Mouse (Mus musculus) C2C12 (cell line): ENCODE data around the gene Gm49387. TPM values are rescaled to one million over a fixed set of nuclear protein-coding genes. Genes with fewer than 3 reads are reported as not detected.

Experiments
- H3K27me3 ChIP-seq: one replicate; pipeline ENCODE4 v1.6.1; 2011; ENCODE audit not compliant: control insufficient read depth, insufficient read depth, insufficient read length
- H3K36me3 ChIP-seq: one replicate; pipeline ENCODE4 v1.6.1; 2011; ENCODE audit not compliant: control insufficient read depth, insufficient read depth
- H3K4me3 ChIP-seq: one replicate; pipeline ENCODE4 v1.5.1; 2011; ENCODE audit warnings: mild to moderate bottlenecking, control low read depth; ENCODE audit not compliant: poor library complexity, insufficient read depth, severe bottlenecking
- H3K79me2 ChIP-seq: one replicate; pipeline ENCODE4 v1.6.1; 2011; ENCODE audit not compliant: control insufficient read depth, insufficient read depth
- H3K79me3 ChIP-seq: one replicate; pipeline ENCODE4 v1.6.1; 2011; ENCODE audit warnings: low read depth, control low read depth
- H3ac ChIP-seq: one replicate; pipeline ENCODE3; 2011; ENCODE audit warnings: low read depth; ENCODE audit not compliant: control insufficient read depth, insufficient read length
- CEBPB ChIP-seq: IDR thresholded peaks from one replicate; pipeline ENCODE4 v1.6.1; 2011; ENCODE audit warnings: low read depth, mild to moderate bottlenecking, control low read depth, moderate library complexity
- CTCF ChIP-seq: IDR thresholded peaks from one replicate; pipeline ENCODE4 v1.5.1; 2011; ENCODE audit not compliant: control insufficient read depth, insufficient read depth, insufficient read length
- FOSL1 ChIP-seq: IDR thresholded peaks from one replicate; pipeline ENCODE4 v1.8.0; 2011; ENCODE audit warnings: mild to moderate bottlenecking, low read length; ENCODE audit not compliant: poor library complexity, insufficient read depth, severe bottlenecking
- MAX ChIP-seq: IDR thresholded peaks from one replicate; pipeline ENCODE4 v1.6.1; 2011; ENCODE audit warnings: mild to moderate bottlenecking, control low read depth
- MYOD1 ChIP-seq: IDR thresholded peaks from one replicate; pipeline ENCODE4 v1.6.1; 2011; ENCODE audit warnings: low read depth; ENCODE audit not compliant: control insufficient read depth, insufficient read length
- MYOG ChIP-seq: IDR thresholded peaks from one replicate; pipeline ENCODE4 v1.6.1; 2011; ENCODE audit not compliant: control insufficient read depth, insufficient read length; ENCODE audit errors: extremely low read depth
- USF1 ChIP-seq: IDR thresholded peaks from one replicate; pipeline ENCODE4 v1.6.1; 2011; ENCODE audit warnings: low read depth, mild to moderate bottlenecking, control low read depth, moderate library complexity
- long read RNA-seq, 2 experiments: library from polyadenylated mRNA; unstranded; transcript quantifications; one replicate each; pipeline ENCODE4 v2.0.0; 2019 to 2020
- polyA plus RNA-seq: library from polyadenylated mRNA; unstranded; fragments of >200 nt; fragmentation: generic; extraction: Trizol; gene quantifications from one replicate; pipeline ENCODE4 v1.2.1, GENCODE M21; 2012; ENCODE audit warnings: missing spikeins

Gm49387 gene
- not detected for polyA plus RNA-seq
- long read RNA-seq, experiment 1: 0 reads
- long read RNA-seq, experiment 2: 0 reads

DNA sequence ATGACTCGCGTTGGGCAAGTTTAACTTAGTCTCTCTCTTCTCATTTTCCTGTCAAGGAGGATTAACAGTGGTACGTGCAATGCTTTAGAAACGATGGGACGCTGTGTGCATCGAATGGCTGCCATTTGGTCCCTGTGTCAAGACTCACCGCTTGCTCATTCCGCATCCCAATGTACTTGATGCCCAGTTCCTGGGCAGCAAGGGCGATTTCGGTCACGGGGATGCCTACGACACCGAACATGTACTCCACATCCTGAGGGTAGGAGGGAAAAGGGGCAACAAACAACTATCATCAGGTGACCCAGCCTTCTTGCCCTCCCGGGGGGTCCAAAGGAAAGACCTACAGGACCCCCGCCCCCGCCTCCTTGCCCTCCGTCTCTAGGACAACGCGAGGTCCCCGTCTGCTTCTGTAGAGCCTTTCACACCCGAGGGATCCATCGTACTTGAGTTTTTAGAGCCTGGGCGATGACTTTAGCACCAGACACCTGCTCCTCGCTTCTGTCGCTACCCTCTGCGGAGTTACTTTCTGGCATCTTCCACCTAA is at the start of gene Gm49387:
Gene Gm49387, minus strand, starts transcription at position 533 of the 544 bp plus-strand sequence.
- peak within 1 kb of the TSS; percentile 33 for H3K4me3 ChIP-seq
- H3K36me3 ChIP-seq: no peaks in the 10 kb centered on the region

GRCm38 (mm10) chr14:31686231-31686630 is 45.6 kb upstream of the Gm49387 start:
- H3K79me2 ChIP-seq: no peaks in the 10 kb centered on the region
- no peaks in the 10 kb centered on the region for H3K27me3 ChIP-seq
- H3ac ChIP-seq: no peak overlapping the region
- no peaks in the 10 kb centered on the region for H3K36me3 ChIP-seq
- TF ChIP-seq FOSL1 (no peak), USF1 (no peak), MAX (no peak)
- H3K79me3 ChIP-seq: no peaks in the 10 kb centered on the region
- no peak overlapping the region for H3K4me3 ChIP-seq

More for the DNA sequence above, at the start of gene Gm49387:
- Histone ChIP-seq H3K79me2 (peaks cover 9% of the 10 kb centered on the region), H3ac (peak within 1 kb of the TSS; percentile 96), H3K27me3 (no peaks in the 10 kb centered on the region), H3K79me3 (peaks cover 3% of the 10 kb centered on the region)
- TF ChIP-seq FOSL1 (no peak), CEBPB (no peak), MAX (no peak), USF1 (no peak), MYOD1 (no peak), MYOG (no peak), CTCF (no peak)

- Histone ChIP-seq H3K79me3 (no peaks in the 10 kb centered on the region), H3K4me3 (no peak overlapping the region), H3K79me2 (no peaks in the 10 kb centered on the region), H3K36me3 (no peaks in the 10 kb centered on the region), H3K27me3 (no peaks in the 10 kb centered on the region), H3ac (no peak overlapping the region)
- TF ChIP-seq FOSL1 (no peak), MAX (no peak), MYOG (no peak), CEBPB (no peak), CTCF (no peak), USF1 (no peak), MYOD1 (no peak)
These were observed 45.0 kb upstream of the Gm49387 start for GRCm38 (mm10) chr14:31685680-31686079.

DNA sequence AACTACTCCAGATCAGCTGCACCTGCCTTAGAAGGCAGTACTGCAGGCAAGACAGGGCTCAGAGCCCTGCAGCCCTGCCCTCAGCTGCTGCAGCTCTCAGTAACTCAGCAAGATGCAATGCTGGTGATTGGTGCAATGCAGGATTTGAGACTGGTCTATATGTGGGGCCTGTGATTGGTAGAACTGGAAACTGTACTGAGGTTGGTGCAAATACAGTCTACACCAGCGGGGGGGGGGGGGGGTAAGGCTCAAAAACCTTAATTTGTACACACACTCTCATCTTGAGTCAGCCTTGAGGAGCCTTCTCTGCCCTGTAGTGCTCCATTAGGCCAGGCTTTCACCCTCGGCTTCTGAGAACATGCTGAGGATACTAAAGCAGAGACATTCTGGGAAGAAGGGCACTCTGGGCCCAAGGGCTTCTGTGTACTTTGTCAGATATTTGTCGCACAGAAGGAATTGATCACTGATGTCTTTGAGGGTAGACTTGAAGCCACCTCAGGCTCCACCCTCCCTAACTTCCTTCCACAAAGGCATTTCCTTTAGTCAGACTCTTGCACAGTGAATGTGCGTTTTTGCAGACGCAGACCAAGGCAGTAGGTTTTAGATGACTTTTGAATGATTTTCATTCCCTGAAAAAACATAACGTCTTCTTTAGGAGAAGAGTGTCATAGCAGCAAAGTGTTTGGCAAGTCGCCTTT is 43.8 kb upstream of the Gm49387 start:
- no peaks in the 10 kb centered on the region for H3K36me3 ChIP-seq
- no peaks in the 10 kb centered on the region for H3K27me3 ChIP-seq
- TF ChIP-seq FOSL1 (no peak), USF1 (no peak), MYOG (no peak), MAX (no peak), MYOD1 (no peak), CEBPB (no peak), CTCF (no peak)
- no peak overlapping the region for H3ac ChIP-seq
- H3K4me3 ChIP-seq: no peak overlapping the region
- H3K79me2 ChIP-seq: no peaks in the 10 kb centered on the region
- H3K79me3 ChIP-seq: no peaks in the 10 kb centered on the region

GRCm38 (mm10) chr14:31683610-31684009 is 42.9 kb upstream of the Gm49387 start:
- Histone ChIP-seq H3K36me3 (no peaks in the 10 kb centered on the region), H3K79me2 (no peaks in the 10 kb centered on the region), H3ac (no peak overlapping the region), H3K79me3 (no peaks in the 10 kb centered on the region), H3K4me3 (no peak overlapping the region), H3K27me3 (no peaks in the 10 kb centered on the region)
- TF ChIP-seq FOSL1 (no peak), MAX (no peak), CEBPB (no peak), USF1 (no peak), MYOG (no peak), CTCF (no peak), MYOD1 (no peak)

DNA sequence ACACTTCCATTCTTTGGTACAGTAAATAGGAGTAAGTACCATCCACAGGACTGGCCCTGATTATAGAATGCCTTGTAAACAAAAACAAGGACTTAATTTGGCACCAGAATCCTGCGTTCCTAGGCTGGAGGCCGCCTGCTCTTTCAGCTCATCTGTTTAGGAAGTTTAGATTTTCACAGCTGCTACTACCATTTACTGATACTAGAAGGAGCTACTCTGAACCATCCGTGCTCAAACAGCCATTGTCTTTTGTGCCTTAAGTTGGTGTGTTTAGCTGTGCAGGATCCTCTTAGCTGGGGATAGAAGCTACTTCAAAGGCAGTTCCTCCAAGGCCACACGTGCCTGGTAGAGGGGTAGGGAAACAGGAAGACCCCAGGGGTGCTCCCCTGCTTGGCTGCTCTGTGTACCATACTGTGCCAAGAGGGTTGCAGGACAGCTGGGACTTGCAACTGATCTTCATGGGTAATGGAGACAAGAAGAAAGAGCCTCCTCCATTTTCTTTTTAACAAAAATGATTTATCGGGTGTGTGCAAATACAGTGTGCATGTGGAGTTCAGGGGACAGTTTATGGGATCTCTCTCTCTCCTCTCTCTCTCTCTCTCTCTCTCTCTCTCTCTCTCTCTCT is 41.4 kb upstream of the Gm49387 start:
- Histone ChIP-seq H3K79me2 (no peaks in the 10 kb centered on the region), H3K36me3 (no peaks in the 10 kb centered on the region), H3K79me3 (no peaks in the 10 kb centered on the region), H3K27me3 (no peaks in the 10 kb centered on the region), H3ac (no peak overlapping the region), H3K4me3 (no peak overlapping the region)
- TF ChIP-seq CTCF (no peak), MYOG (no peak), USF1 (no peak), CEBPB (no peak), MYOD1 (no peak), MAX (no peak), FOSL1 (no peak)
